Mouse (Mus musculus) lung, adult 2 months (tissue): Measurements from ENCODE around the gene Commd1.

Experiments
- CTCF ChIP-seq: fragments of 200-500 bp; IDR thresholded peaks from 2 replicates; pipeline ENCODE4 v1.5.1; 2011; ENCODE audit warnings: mild to moderate bottlenecking, low read length, control low read depth; ENCODE audit not compliant: insufficient read depth
- POLR2A ChIP-seq: fragments of 200-500 bp; IDR thresholded peaks from 2 replicates; pipeline ENCODE4 v1.6.1; 2011; ENCODE audit warnings: low read depth, mild to moderate bottlenecking, control low read depth, low read length, borderline replicate concordance; ENCODE audit errors: extremely low read depth

GRCm38 (mm10) chr11:22995461-22995860, 13.3 kb upstream of the Commd1 start:
- no peak for TF ChIP-seq CTCF
- TF ChIP-seq POLR2A = no peak
